Mouse (Mus musculus): ENCODE results near the gene Olfr43. TPM values are rescaled to one million over a fixed set of nuclear protein-coding genes. Genes with fewer than 3 reads are reported as not detected.

The Olfr43 gene
- total RNA-seq (2015; ENCODE audit: low replicate concordance) (not detected in 2 replicates), total RNA-seq (2017; ENCODE audit: low replicate concordance) (not detected in 2 replicates)

GRCm38 (mm10) chr11:74211279-74211678 is at the start of gene Olfr43:
Olfr43 (minus strand) TSS chr11:74211379.
- ATAC-seq (replicated peaks; ENCODE audit: low FRiP score, poor library complexity, severe bottlenecking): no peak

- no peak for ATAC-seq (replicated peaks; ENCODE audit: low FRiP score, poor library complexity, severe bottlenecking)
Observed at GRCm38 (mm10) chr11:74259508-74259907, 48.3 kb upstream of the Olfr43 start, which contains the start of gene Olfr406. Olfr406 (plus strand) TSS chr11:74259808.

GRCm38 (mm10) chr11:74241201-74241600 is 30.0 kb upstream of the Olfr43 start:
- no peak for ATAC-seq (replicated peaks; ENCODE audit: low FRiP score, poor library complexity, severe bottlenecking)

- no peak for ATAC-seq (replicated peaks; ENCODE audit: low FRiP score, poor library complexity, severe bottlenecking)
Observed at GRCm38 (mm10) chr11:74185949-74186348, 25.2 kb downstream of the Olfr43 start, which contains the start of gene Olfr403. Olfr403 (plus strand) TSS chr11:74186249.

GRCm38 (mm10) chr11:74183745-74184144 is 27.4 kb downstream of the Olfr43 start:
- ATAC-seq (replicated peaks; ENCODE audit: low FRiP score, poor library complexity, severe bottlenecking): no peak

GRCm38 (mm10) chr11:74183168-74183567 is 28.0 kb downstream of the Olfr43 start:
- ATAC-seq (replicated peaks; ENCODE audit: low FRiP score, poor library complexity, severe bottlenecking): no peak

GRCm38 (mm10) chr11:74168771-74169170 is 42.4 kb downstream of the Olfr43 start:
- no peak for ATAC-seq (replicated peaks; ENCODE audit: low FRiP score, poor library complexity, severe bottlenecking)

Other genes starting within 250 kb of the Olfr43 start
- not detected in 2 replicates for gene Olfr398, start 221.0 kb downstream of the Olfr43 start, total RNA-seq (2015; ENCODE audit: low replicate concordance)
- gene Olfr398, start 221.0 kb downstream of the Olfr43 start, total RNA-seq (2017; ENCODE audit: low replicate concordance): not detected in 2 replicates
- gene Olfr139, start 154.8 kb downstream of the Olfr43 start, total RNA-seq (2015; ENCODE audit: low replicate concordance): not detected in 2 replicates
- not detected in 2 replicates for gene Olfr139, start 154.8 kb downstream of the Olfr43 start, total RNA-seq (2017; ENCODE audit: low replicate concordance)
- gene Olfr399, start 154.8 kb downstream of the Olfr43 start, total RNA-seq (2015; ENCODE audit: low replicate concordance): not detected in 2 replicates
- not detected in 2 replicates for gene Olfr399, start 154.8 kb downstream of the Olfr43 start, total RNA-seq (2017; ENCODE audit: low replicate concordance)
- not detected in 2 replicates for gene Zfp616, start 141.4 kb downstream of the Olfr43 start, total RNA-seq (2015; ENCODE audit: low replicate concordance)
- gene Zfp616, start 141.4 kb downstream of the Olfr43 start, total RNA-seq (2017; ENCODE audit: low replicate concordance): not detected in 2 replicates
- not detected in 2 replicates for gene Olfr401, start 97.7 kb downstream of the Olfr43 start, total RNA-seq (2015; ENCODE audit: low replicate concordance)
- gene Olfr401, start 97.7 kb downstream of the Olfr43 start, total RNA-seq (2017; ENCODE audit: low replicate concordance): not detected in 2 replicates
- not detected in 2 replicates for gene Olfr402, start 57.9 kb downstream of the Olfr43 start, total RNA-seq (2015; ENCODE audit: low replicate concordance)
- not detected in 2 replicates for gene Olfr402, start 57.9 kb downstream of the Olfr43 start, total RNA-seq (2017; ENCODE audit: low replicate concordance)
- not detected in 2 replicates for gene Olfr403, start 25.1 kb downstream of the Olfr43 start, total RNA-seq (2015; ENCODE audit: low replicate concordance)
- gene Olfr403, start 25.1 kb downstream of the Olfr43 start, total RNA-seq (2017; ENCODE audit: low replicate concordance): not detected in 2 replicates
- not detected in 2 replicates for gene Olfr406, start 48.4 kb upstream of the Olfr43 start, total RNA-seq (2015; ENCODE audit: low replicate concordance)
- gene Olfr406, start 48.4 kb upstream of the Olfr43 start, total RNA-seq (2017; ENCODE audit: low replicate concordance): not detected in 2 replicates
- not detected in 2 replicates for gene Olfr59, start 72.4 kb upstream of the Olfr43 start, total RNA-seq (2015; ENCODE audit: low replicate concordance)
- gene Olfr59, start 72.4 kb upstream of the Olfr43 start, total RNA-seq (2017; ENCODE audit: low replicate concordance): not detected in 2 replicates
- gene Olfr410, start 126.7 kb upstream of the Olfr43 start, total RNA-seq (2015; ENCODE audit: low replicate concordance): not detected in 2 replicates
- 0.09 and 0.56 TPM in 2 replicates for gene Olfr410, start 126.7 kb upstream of the Olfr43 start, total RNA-seq (2017; ENCODE audit: low replicate concordance)
- gene Olfr411, start 141.3 kb upstream of the Olfr43 start, total RNA-seq (2015; ENCODE audit: low replicate concordance): not detected in 2 replicates
- gene Olfr411, start 141.3 kb upstream of the Olfr43 start, total RNA-seq (2017; ENCODE audit: low replicate concordance): not detected in 2 replicates
- not detected in 2 replicates for gene Olfr412, start 150.7 kb upstream of the Olfr43 start, total RNA-seq (2015; ENCODE audit: low replicate concordance)
- not detected in 2 replicates for gene Olfr412, start 150.7 kb upstream of the Olfr43 start, total RNA-seq (2017; ENCODE audit: low replicate concordance)

Measured in erythroblast, adult 5-6 weeks (primary cell).